Mouse (Mus musculus) liver, embryonic 14.5 days (tissue): Measurements from ENCODE around the gene Gm9837. TPM values are rescaled to one million over a fixed set of nuclear protein-coding genes. Genes with fewer than 3 reads are reported as not detected.

ENCODE experiments used
- ATAC-seq: fragments of 200-750 bp; cut with Nextera tagmentation; 2 replicates; pipeline ENCODE4 v1.8.0; 2017; ENCODE audit warnings: moderate number of reproducible peaks, mild to moderate bottlenecking, moderate library complexity; ENCODE audit not compliant: insufficient read depth
- DNase-seq, 3 experiments: peaks; one replicate each; pipeline ENCODE4 v3.0.0-alpha.2; 2012 to 2013; ENCODE audit warnings: low read depth in 3 of 3, low spot score in 3 of 3
- H3K27ac ChIP-seq: fragments of 300-500 bp; sonication (generic); 2 replicates; pipeline ENCODE4 v1.5.1; 2014; ENCODE audit warnings: moderate library complexity, mild to moderate bottlenecking, control low read depth, inconsistent platforms
- H3K27me3 ChIP-seq: fragments of 300-500 bp; sonication (generic); 2 replicates; pipeline ENCODE4 v1.6.1; 2014; ENCODE audit warnings: mild to moderate bottlenecking, low read length, moderate library complexity; ENCODE audit not compliant: control insufficient read depth, insufficient read depth
- H3K36me3 ChIP-seq: fragments of 300-500 bp; sonication (generic); replicated peaks from 2 replicates; pipeline ENCODE4 v1.6.1; 2014; ENCODE audit warnings: low read depth; ENCODE audit not compliant: control insufficient read depth, insufficient read depth
- H3K4me1 ChIP-seq, 2 experiments: fragments of 200-500 bp in 1 of 2; fragments of 300-500 bp in 1 of 2; sonication (generic) in 1 of 2; replicated peaks; 2 replicates each; pipeline ENCODE4 v1.6.1; 2012 to 2014; ENCODE audit warnings: antibody characterized with exemption in 1 of 2, inconsistent platforms in 1 of 2, low read length in 1 of 2; ENCODE audit not compliant: control insufficient read depth in 2 of 2, insufficient read depth in 2 of 2
- H3K4me2 ChIP-seq: fragments of 300-500 bp; sonication (generic); 2 replicates; pipeline ENCODE4 v1.6.1; 2014; ENCODE audit warnings: low read depth, mild to moderate bottlenecking, control low read depth, moderate library complexity
- H3K4me3 ChIP-seq, 2 experiments: fragments of 200-500 bp in 1 of 2; fragments of 300-500 bp in 1 of 2; sonication (generic) in 1 of 2; 2 replicates each; pipeline ENCODE4 v1.5.1; 2012 to 2014; ENCODE audit warnings: low read depth in 2 of 2, low read length in 2 of 2, mild to moderate bottlenecking in 2 of 2, control low read depth in 1 of 2, inconsistent platforms in 1 of 2, moderate library complexity in 1 of 2; ENCODE audit not compliant: insufficient read depth in 1 of 2
- H3K9ac ChIP-seq: fragments of 300-500 bp; sonication (generic); replicated peaks from 2 replicates; pipeline ENCODE4 v1.6.1; 2014; ENCODE audit warnings: mild to moderate bottlenecking, control low read depth, moderate library complexity
- H3K9me3 ChIP-seq: fragments of 300-500 bp; sonication (generic); 2 replicates; pipeline ENCODE4 v1.6.1; 2016; ENCODE audit warnings: low read length, mixed read lengths; ENCODE audit not compliant: control insufficient read depth
- CTCF ChIP-seq: IDR thresholded peaks from 2 replicates; pipeline ENCODE4 v1.5.1; 2016; ENCODE audit warnings: antibody characterized with exemption, low read depth, control low read depth
- EP300 ChIP-seq: IDR thresholded peaks from 2 replicates; pipeline ENCODE4 v1.6.1; 2016; ENCODE audit warnings: antibody characterized with exemption, low read depth
- WGBS: fragments of 180-500 bp; shearing (Covaris S2); extraction: QIAGEN DNeasy Blood & Tissue Kit; methylation state at CpG from one replicate; pipeline ENCODE4 v1.1.7; 2014; ENCODE audit not compliant: insufficient replicate concordance; 5-methylcytosine and 5-hydroxymethylcytosine counted together
- polyA plus RNA-seq, 2 experiments: library from polyadenylated mRNA; depleted of rRNA in 1 of 2; stranded (reverse) in 1 of 2; unstranded in 1 of 2; fragments of >200 nt; fragmentation: Nextera tagmentation in 1 of 2; extraction: Ambion mirVana in 1 of 2; gene quantifications; 2 replicates each; pipeline versions ENCODE4 v1.2.1 to v1.2.3; 2012 to 2014

Gm9837 gene
- polyA plus RNA-seq, 2 experiments = not detected

DNA sequence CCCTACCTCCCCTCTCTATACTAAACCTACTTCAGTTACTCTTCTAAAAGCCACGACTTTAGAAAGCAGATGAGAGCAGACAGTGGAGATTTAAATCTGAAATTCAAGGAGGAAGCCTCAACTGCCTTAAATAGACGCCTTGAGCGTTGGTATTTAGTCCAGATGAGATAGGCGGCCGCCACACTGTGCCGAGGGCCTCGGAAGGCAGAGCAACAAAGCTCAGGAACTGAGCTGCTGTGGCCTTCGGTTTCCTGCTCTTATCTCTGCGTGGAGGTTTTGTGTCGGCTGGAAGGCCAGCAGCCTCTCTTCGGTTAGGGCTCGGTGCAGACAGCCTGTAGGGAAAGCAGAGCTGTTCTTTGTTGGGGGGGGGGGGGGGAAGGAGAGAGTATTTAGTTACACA lies 28.4 kb downstream of the Gm9837 start:
- 1% methylated on average over 12 of the region's 12 CpGs for WGBS
- peaks cover 0 to 17% of the 10 kb centered on the region in 2 experiments; a peak in 2 of 4 replicates for H3K4me1 ChIP-seq
- no peak overlapping the region for H3K9ac ChIP-seq
- DNase-seq = no peak
- no peak overlapping the region for H3K4me3 ChIP-seq
- H3K27ac ChIP-seq = no peak overlapping the region
- H3K36me3 ChIP-seq = no peaks in the 10 kb centered on the region
- peak overlapping the region; percentile 13; the same call in 1 of the 2 replicates for H3K4me2 ChIP-seq
- H3K27me3 ChIP-seq = no peaks in the 10 kb centered on the region
- no peaks in the 10 kb centered on the region for H3K9me3 ChIP-seq
- ATAC-seq = no peak
- TF ChIP-seq EP300 (no peak), CTCF (no peak)

DNA sequence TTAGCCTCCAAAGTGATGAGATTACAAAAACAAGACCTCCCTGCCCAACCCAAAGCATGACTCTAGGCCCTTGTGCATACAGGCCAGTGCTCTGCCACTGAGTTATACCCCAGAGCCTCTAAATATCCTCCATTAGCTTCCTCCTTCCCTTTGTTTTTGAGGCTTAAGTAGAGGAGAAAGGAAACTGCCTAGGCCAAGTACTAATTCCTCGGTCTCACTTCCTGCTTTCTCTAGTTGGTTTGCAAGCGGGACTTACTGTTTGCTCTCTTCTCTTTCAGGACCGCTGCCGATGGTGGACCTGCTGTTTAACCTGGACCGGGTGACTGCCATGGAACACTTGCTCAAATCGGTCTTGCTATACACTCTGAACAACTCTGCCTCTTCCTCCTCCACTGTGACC lies 33.9 kb downstream of the Gm9837 start:
- no peak for ATAC-seq
- Histone ChIP-seq H3K9ac (no peak overlapping the region), H3K4me1 (peaks cover 20 to 28% of the 10 kb centered on the region in 2 experiments), H3K9me3 (no peaks in the 10 kb centered on the region), H3K27ac (no peak overlapping the region), H3K36me3 (no peaks in the 10 kb centered on the region), H3K27me3 (no peaks in the 10 kb centered on the region), H3K4me2 (no peak overlapping the region), H3K4me3 (no peak overlapping the region)
- 73% methylated on average over 6 of the region's 6 CpGs for WGBS
- DNase-seq = no peak
- TF ChIP-seq CTCF (no peak), EP300 (no peak)

DNA sequence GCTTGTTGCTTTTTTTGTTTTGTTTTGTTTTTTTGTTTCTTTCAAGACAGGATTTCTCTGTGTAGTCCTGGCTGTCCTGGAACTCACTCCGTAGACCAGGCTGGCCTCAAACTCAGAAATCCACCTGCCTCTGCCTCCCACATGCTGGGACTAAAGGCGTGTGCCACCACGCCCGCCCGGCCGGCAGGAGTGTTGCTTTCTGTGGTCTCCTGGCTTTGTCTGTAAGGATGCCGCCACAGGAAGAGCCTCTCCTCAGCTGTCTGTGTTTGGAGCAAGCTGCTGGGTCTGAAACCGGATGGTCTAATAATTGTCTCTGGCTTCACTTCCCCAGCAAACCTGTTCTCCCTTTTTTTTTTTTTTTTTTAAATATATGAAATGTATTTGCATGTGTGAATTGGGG lies 34.8 kb downstream of the Gm9837 start:
- H3K27ac ChIP-seq = no peak overlapping the region
- H3K9me3 ChIP-seq = no peaks in the 10 kb centered on the region
- no peak for DNase-seq
- peaks cover 21 to 28% of the 10 kb centered on the region in 2 experiments for H3K4me1 ChIP-seq
- WGBS = 49% methylated on average over 8 of the region's 8 CpGs
- H3K4me2 ChIP-seq = no peak overlapping the region
- no peak overlapping the region for H3K9ac ChIP-seq
- no peak overlapping the region for H3K4me3 ChIP-seq
- H3K36me3 ChIP-seq = no peaks in the 10 kb centered on the region
- ATAC-seq = no peak
- TF ChIP-seq EP300 (no peak), CTCF (no peak)
- H3K27me3 ChIP-seq = no peaks in the 10 kb centered on the region

DNA sequence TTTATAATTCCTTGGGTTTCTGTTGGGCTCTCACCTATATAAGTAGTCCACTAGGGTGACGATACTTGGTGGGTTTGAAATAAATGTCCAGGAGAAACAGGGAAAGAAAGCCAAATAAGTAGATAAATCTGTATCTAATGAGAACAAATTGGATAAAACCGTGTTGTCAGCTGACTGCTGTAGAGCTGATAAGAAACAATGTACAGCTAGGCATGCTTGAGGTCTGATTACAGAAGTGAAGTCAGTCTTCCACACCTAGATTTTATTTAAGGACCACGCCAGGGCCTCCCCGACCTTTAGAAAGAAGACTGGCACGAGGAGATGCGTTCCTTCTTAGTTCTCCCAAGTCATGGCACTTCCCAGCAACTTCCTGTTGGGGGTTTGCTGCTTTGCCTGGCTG lies 37.2 kb downstream of the Gm9837 start:
- Histone ChIP-seq H3K4me1 (peaks cover 24 to 33% of the 10 kb centered on the region in 2 experiments), H3K27me3 (no peaks in the 10 kb centered on the region), H3K9me3 (no peaks in the 10 kb centered on the region), H3K36me3 (peaks cover 8% of the 10 kb centered on the region), H3K4me3 (no peak overlapping the region), H3K27ac (no peak overlapping the region), H3K4me2 (peak overlapping the region; percentile 34), H3K9ac (no peak overlapping the region; the same call in 1 of the 2 replicates)
- DNase-seq = peak in 1 of 3 experiments; percentile 34
- 10% methylated on average over 6 of the region's 6 CpGs for WGBS
- no peak for ATAC-seq
- TF ChIP-seq CTCF (no peak), EP300 (peak; percentile 65)

DNA sequence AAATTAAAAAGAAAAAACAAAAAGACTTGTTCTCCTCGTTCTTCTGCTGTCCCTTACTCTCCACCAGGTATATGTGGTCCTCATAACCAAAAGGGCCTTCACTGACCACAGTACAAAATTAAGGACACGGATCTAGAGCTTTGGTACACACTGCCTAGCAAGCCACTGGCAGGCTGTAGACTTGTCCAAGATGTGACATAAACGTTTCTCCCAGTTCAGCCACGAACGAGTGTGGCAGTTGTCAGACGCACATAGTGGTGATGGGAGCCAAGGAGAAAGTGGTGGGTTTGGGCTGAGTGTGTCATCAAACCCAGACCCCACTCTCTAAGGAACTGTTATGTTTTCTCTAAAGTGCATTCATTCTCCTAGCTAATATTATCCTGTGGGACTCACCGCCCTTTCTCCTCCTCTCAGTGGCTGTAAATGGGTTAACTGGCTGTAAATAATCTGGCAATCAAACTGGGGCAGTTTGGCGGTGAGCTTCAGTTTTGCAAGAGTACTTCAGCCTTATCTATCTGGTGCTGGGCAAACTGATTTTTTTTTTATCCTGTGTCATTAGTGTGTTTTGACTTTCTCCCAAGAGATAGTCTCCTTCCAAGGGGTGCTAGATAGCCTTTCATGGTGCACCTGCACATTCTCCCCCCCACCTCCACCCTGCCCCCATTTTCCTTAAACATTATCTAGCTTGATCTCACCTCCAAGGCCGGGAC lies 38.8 kb downstream of the Gm9837 start:
- TF ChIP-seq EP300 (peak; percentile 67), CTCF (no peak)
- ATAC-seq (peak; percentile 7), DNase-seq (peak in 2 of 3 experiments; percentile 44 to 46)
- peak overlapping the region; percentile 15; the same call in 1 of the 2 replicates for H3K9ac ChIP-seq
- H3K27ac ChIP-seq = peak overlapping the region; percentile 62
- H3K4me3 ChIP-seq = peak overlapping the region; percentile 80 to 86
- H3K9me3 ChIP-seq = no peaks in the 10 kb centered on the region
- H3K36me3 ChIP-seq = peaks cover 12% of the 10 kb centered on the region
- H3K4me1 ChIP-seq = peaks cover 24 to 33% of the 10 kb centered on the region in 2 experiments
- peak overlapping the region; percentile 94 for H3K4me2 ChIP-seq
- no peaks in the 10 kb centered on the region for H3K27me3 ChIP-seq
- 3% methylated on average over 9 of the region's 9 CpGs for WGBS
